Mouse (Mus musculus) brain, adult 2 months (tissue): ENCODE results near the gene Mief1.

Source experiments
- DNase-seq: peaks from one replicate; pipeline ENCODE4 v3.0.0; 2011; ENCODE audit warnings: low read depth, low spot score

Mief1 gene

GRCm38 (mm10) chr15:80233733-80234509 is at the start of gene Mief1:
Gene Mief1, plus strand, starts transcription at chr15:80234018.
- peak; percentile 99 for DNase-seq

GRCm38 (mm10) chr15:80188927-80189326 is 44.9 kb upstream of the Mief1 start:
- DNase-seq = no peak

- DNase-seq = peak; percentile 70
These were observed 43.7 kb upstream of the Mief1 start for GRCm38 (mm10) chr15:80190075-80190474.

DNA sequence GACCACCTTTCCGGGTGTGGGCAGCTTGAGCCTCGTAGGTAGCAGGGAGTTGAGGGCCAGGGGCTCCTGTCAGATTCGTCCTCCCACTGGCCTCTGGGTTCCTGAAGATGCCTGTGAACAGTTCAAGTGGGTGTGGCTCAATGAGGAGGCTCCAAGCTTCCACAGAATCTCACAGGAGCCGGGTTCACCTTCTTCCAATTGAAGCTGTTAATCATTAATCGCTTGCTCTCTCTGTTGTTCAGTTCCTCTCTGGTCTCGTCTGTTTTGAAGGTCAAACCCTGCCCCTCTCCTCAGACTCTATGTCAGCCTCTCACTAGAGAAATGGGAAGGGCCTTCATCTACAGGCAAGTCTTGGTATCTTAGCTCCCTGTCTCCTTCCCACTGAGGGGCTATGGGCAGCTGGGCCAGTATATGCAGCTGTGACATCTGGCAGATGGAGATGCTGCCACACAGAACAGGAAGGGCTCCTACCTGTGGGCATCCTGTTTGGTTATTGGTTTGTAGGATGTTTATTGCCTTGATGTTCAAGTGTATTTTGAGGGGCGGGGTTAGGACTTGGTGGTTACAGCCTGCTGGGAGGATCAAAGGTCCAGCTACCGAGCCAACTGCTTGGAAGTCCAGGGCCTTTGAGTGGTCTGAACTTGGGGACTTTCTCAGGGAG is 42.1 kb upstream of the Mief1 start:
- DNase-seq = no peak

- DNase-seq = no peak
These were observed 41.6 kb upstream of the Mief1 start for GRCm38 (mm10) chr15:80192246-80192585.

DNA sequence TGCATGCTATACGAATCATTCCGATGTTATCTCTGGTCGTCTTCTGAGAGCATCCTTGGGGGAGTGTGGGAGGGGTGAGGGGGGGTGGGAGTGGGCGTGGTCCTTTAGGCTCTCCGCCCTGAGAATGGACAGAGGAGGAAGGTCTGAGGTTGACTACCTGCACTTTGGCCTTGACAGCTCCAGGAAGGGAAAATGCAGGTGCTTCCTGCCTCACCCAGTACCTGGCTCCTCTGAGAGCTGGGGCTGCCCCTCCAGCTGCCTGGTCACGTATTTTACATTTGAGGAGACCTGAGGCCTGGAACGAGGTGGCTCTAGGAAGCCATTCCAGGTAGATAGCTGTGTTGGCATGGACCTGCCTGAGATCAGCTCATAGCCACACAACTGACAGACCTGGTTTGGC is 41.0 kb upstream of the Mief1 start:
- no peak for DNase-seq

- no peak for DNase-seq
These were observed 34.3 kb upstream of the Mief1 start for GRCm38 (mm10) chr15:80199556-80199955.

DNA sequence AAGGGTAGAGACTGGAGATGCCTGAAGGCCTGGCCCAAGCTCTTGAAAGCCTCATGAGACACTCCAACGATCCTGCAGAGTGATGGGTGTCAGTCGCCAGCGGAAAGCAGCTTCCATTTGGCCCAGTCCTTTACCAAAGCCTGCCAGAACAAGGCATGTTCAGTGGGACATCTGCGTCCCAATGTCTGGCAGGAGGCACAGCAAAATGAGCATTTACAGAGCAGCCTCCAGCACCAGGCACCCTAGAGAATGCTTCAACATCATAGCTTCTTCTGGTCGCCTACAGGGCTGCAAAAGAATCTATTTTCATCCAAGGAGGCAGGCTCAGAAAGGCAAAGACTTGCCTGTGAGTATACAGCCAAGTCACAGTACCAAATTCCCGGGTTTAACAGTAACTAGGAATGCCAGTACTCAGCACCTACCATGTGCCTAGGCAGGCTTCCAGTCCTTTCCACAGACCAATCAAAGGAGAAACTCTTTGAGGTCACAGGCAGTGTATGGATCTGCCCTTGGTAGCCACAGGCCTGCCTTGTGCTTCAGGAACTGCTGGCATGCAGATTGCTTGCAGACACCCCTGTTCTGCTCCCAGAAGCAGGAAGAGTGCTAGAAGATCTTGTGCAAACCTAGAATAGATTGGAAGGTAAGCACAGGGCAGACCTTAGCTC is 31.6 kb upstream of the Mief1 start:
- peak; percentile 87 for DNase-seq

GRCm38 (mm10) chr15:80203406-80203805 is 30.4 kb upstream of the Mief1 start:
- no peak for DNase-seq

DNA sequence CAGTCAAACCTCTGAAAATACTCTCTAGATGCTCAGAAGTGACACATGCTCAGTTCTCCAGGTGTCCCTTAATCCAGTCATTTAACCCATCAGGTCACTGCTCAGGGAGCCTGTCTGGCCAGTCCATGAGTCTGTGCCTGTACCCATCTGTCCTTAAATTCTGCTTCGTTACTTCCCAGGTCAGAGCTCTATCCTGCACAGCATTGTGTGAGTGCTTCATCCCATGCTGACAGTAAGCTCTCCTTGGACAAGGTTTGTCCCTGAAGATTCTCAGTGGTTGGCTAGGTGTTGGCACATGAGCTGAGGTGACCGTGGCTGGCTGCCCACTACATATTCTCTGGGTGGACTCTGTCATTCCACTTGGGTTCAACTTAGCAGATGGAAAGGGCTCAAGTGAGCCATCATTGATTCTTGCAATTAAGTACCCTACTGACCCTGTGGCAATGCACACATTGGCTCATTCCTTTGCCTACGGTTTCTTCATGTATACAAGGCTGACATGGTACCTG is 27.7 kb upstream of the Mief1 start:
- peak; percentile 48 for DNase-seq

GRCm38 (mm10) chr15:80208446-80208845 is 25.4 kb upstream of the Mief1 start:
- no peak for DNase-seq

- no peak for DNase-seq
These were observed 20.1 kb upstream of the Mief1 start for GRCm38 (mm10) chr15:80213688-80214087.

- DNase-seq = peak; percentile 72
These were observed 17.9 kb upstream of the Mief1 start for GRCm38 (mm10) chr15:80215716-80216479.

GRCm38 (mm10) chr15:80216480-80216820 is 17.4 kb upstream of the Mief1 start:
- no peak for DNase-seq

DNA sequence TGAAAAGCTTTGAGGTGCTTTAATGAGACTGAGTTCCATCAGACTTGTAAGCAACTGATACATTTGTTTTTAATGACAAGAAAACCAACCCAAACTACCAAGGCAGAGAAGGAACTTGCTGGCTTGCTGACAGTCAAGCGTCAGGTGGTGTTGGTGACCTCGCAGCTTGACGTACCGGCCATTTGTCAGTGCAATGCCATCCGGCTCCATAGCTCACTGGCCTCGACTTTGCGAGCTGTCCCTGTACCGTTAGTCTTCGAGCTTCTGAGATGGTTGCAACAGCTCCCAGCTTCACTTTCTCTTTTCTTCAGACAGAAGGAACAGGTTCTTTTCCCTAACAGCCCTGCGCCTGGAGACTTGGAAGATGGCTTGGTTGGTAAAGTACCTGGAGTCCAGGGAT is 16.3 kb upstream of the Mief1 start:
- DNase-seq = peak; percentile 18

- DNase-seq = no peak
These were observed 14.6 kb upstream of the Mief1 start for GRCm38 (mm10) chr15:80219211-80219610.

DNA sequence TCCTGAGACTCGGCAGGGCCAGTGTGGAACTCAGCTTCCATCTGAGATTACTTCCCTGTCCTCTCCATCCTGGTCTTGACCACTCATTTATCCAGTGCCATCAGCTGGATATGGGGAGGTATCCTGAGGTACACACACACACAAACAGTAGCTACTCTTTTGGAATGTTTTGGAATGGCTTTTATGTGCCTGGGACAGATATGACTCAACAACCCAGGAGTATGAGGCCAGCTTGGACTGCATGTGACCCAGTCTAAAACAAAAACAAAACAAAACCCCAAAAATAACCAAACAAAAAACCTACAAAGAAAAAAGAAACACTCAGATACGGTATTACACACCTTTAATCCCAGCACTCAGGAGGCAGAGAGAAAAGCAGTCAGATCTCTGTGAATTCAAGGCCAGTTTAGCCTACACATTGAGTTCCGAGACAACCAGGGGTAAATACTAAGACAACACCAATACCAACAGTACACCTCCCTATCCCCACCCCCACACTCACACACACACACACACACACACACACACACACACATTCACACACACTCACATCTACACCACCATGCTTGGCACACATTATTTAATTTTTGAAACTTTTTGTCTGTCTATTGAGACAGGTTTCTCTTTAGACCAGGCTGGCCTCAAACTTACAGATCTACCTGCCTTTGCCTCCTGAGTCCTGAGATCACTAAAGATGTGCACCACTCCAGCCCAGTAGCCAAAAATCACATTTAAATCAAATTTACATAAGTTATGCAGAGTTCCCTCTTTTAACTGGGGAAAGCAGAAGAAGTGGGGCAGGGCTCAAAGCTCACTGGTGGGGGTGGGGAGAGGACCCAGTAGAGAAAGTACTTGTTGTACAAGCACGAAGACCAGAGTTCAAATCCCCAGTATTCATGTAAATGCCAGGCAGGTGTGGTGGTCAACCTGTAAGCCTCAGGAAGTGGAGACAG is 13.8 kb upstream of the Mief1 start:
- no peak for DNase-seq

- peak; percentile 27 for DNase-seq
These were observed 12.8 kb upstream of the Mief1 start for GRCm38 (mm10) chr15:80221031-80221430.

- DNase-seq = no peak
These were observed 10.1 kb upstream of the Mief1 start for GRCm38 (mm10) chr15:80223751-80224150.

GRCm38 (mm10) chr15:80225208-80225607 is 8.6 kb upstream of the Mief1 start:
- peak; percentile 74 for DNase-seq

- peak; percentile 67 for DNase-seq
These were observed 8.0 kb upstream of the Mief1 start for GRCm38 (mm10) chr15:80225796-80226195.
